ENCODE assay signal across 16 mouse cellular contexts in genomic region chr5:47279630-47280029, GRCm38 (mm10).
DNase-seq lines count a peak whose midpoint lies in the region; ATAC-seq and TF ChIP-seq lines count a peak whose summit lies in the region.
"Had no signal": no experiment of that assay in that cellular context is flagged by ENCODE, and none has a peak within 500 bp of the region (broad histone marks: within the 10 kb centered on the region; RNA-seq: fewer than 3 reads in every experiment).

No protein-coding gene starts in this region.

- ATAC-seq in lung, embryonic 14.5 days (ENCODE audit: insufficient read depth) = peak; percentile 98
- ATAC-seq in stomach, postnatal 0 days (ENCODE audit: low FRiP score, low TSS enrichment) = no peak
- ATAC-seq: forebrain, embryonic 15.5 days; midbrain, embryonic 16.5 days had no signal

- no peak overlapping the region for H3K4me2 ChIP-seq in lung, embryonic 14.5 days
- H3K4me2 ChIP-seq in stomach, postnatal 0 days (replicated peaks; ENCODE audit: low read depth) = no peak overlapping the region
- H3K4me2 ChIP-seq: forebrain, embryonic 15.5 days; heart, embryonic 11.5 days; hindbrain, embryonic 12.5 days; liver, embryonic 13.5 days had no signal

- H3K36me3 ChIP-seq in lung, embryonic 14.5 days (ENCODE audit: insufficient read depth) = no peaks in the 10 kb centered on the region
- H3K36me3 ChIP-seq in stomach, postnatal 0 days (ENCODE audit: control insufficient read depth, insufficient read depth, low read length) = no peaks in the 10 kb centered on the region
- H3K36me3 ChIP-seq: forebrain, embryonic 15.5 days; hindbrain, embryonic 12.5 days; liver, embryonic 13.5 days had no signal

- 49% methylated on average over 3 of the region's 3 CpGs for WGBS in lung, embryonic 14.5 days
- 68% methylated on average over 3 of the region's 3 CpGs for WGBS in stomach, postnatal 0 days

- H3K27ac ChIP-seq in lung, embryonic 14.5 days (ENCODE audit: low read depth) = no peak overlapping the region
- no peak overlapping the region for H3K27ac ChIP-seq in stomach, postnatal 0 days (replicated peaks)
- H3K27ac ChIP-seq: forebrain, embryonic 15.5 days; hindbrain, embryonic 12.5 days; liver, embryonic 13.5 days had no signal

- peaks cover 6% of the 10 kb centered on the region for H3K4me1 ChIP-seq in lung, embryonic 14.5 days (ENCODE audit: insufficient read depth)
- H3K4me1 ChIP-seq in stomach, postnatal 0 days (replicated peaks; ENCODE audit: control insufficient read depth, insufficient read depth) = no peaks in the 10 kb centered on the region
- H3K4me1 ChIP-seq: forebrain, embryonic 15.5 days; hindbrain, embryonic 12.5 days had no signal

- H3K4me3 ChIP-seq in lung, embryonic 14.5 days (ENCODE audit: low read depth, low read length) = no peak overlapping the region
- no peak overlapping the region for H3K4me3 ChIP-seq in stomach, postnatal 0 days (ENCODE audit: low read depth, low read length)
- H3K4me3 ChIP-seq: forebrain, embryonic 15.5 days; hindbrain, embryonic 12.5 days; liver, embryonic 13.5 days; megakaryocyte, embryonic 14.5 days had no signal

- peak; percentile 18 to 22 for DNase-seq in heart, adult 18-20 months
- DNase-seq in heart, adult 8-10 months (ENCODE audit: low spot score) = no peak
- peak; percentile 5 for DNase-seq in ovary, postnatal 14 days (ENCODE audit: low spot score)
- DNase-seq in ovary, postnatal 10 days (ENCODE audit: low spot score) = no peak
- peak; percentile 92 for DNase-seq in lung, embryonic 14.5 days
- DNase-seq in skeletal muscle tissue, adult 2 months (ENCODE audit: low read depth, low spot score) = peak; percentile 2
- DNase-seq in stomach, postnatal 0 days (ENCODE audit: low spot score) = no peak
- no peak for DNase-seq in right cerebral cortex, postnatal 36 days (ENCODE audit: low spot score in 2 of 2)
- DNase-seq: cerebellum, adult 9-10 months; liver, embryonic 13.5 days; thymus, postnatal 36 days had no signal

- no peak for TF ChIP-seq EP300 in stomach, postnatal 0 days (optimal IDR thresholded peaks at IDR 0.05)

- no peaks in the 10 kb centered on the region for H3K27me3 ChIP-seq in lung, embryonic 14.5 days (ENCODE audit: insufficient read depth, low read length)
- no peaks in the 10 kb centered on the region for H3K27me3 ChIP-seq in stomach, postnatal 0 days (ENCODE audit: control insufficient read depth, insufficient read depth, low read length)
- H3K27me3 ChIP-seq: forebrain, embryonic 15.5 days; hindbrain, embryonic 12.5 days; liver, embryonic 13.5 days; megakaryocyte, embryonic 14.5 days had no signal

- TF ChIP-seq CTCF in lung, embryonic 14.5 days (IDR thresholded peaks at IDR 0.05; ENCODE audit: low read depth) = no peak
- no peak for TF ChIP-seq CTCF in stomach, postnatal 0 days (IDR thresholded peaks at IDR 0.05; ENCODE audit: low read depth)

- H3K9ac ChIP-seq in lung, embryonic 14.5 days = no peak overlapping the region
- no peak overlapping the region for H3K9ac ChIP-seq in stomach, postnatal 0 days (ENCODE audit: low read length)
- H3K9ac ChIP-seq: forebrain, embryonic 15.5 days; hindbrain, embryonic 12.5 days; liver, embryonic 13.5 days had no signal

- no peaks in the 10 kb centered on the region for H3K9me3 ChIP-seq in lung, embryonic 14.5 days (ENCODE audit: low read depth, low read length)
- no peaks in the 10 kb centered on the region for H3K9me3 ChIP-seq in stomach, postnatal 0 days (ENCODE audit: control insufficient read depth, low read length)
- H3K9me3 ChIP-seq: forebrain, embryonic 15.5 days; hindbrain, embryonic 12.5 days; liver, embryonic 13.5 days had no signal

Comparison
In these comparisons a context has a peak if more than half of its experiments do, and no peak if none do; other contexts are left out.
1. DNase-seq: peak in heart, adult 18-20 months (2 of 2), ovary, postnatal 14 days (single experiment), lung, embryonic 14.5 days (single experiment) and skeletal muscle tissue, adult 2 months (single experiment); none in heart, adult 8-10 months (single experiment), ovary, postnatal 10 days (single experiment), stomach, postnatal 0 days (single experiment) and right cerebral cortex, postnatal 36 days (0 of 2).